Mouse (Mus musculus): ENCODE results near the gene Kansl2.

Gene Kansl2

GRCm38 (mm10) chr15:98533881-98534627 is at the start of gene Kansl2:
Gene Kansl2, minus strand, starts transcription at chr15:98534264.
- peak; percentile 98 for DNase-seq (ENCODE audit: low spot score)

- DNase-seq (ENCODE audit: low spot score) = no peak
Measured at GRCm38 (mm10) chr15:98582996-98583395, 48.9 kb upstream of the Kansl2 start.

GRCm38 (mm10) chr15:98582410-98582809 is 48.3 kb upstream of the Kansl2 start:
- DNase-seq (ENCODE audit: low spot score) = no peak

- peak; percentile 82 for DNase-seq (ENCODE audit: low spot score)
Measured at GRCm38 (mm10) chr15:98579795-98580464, 45.9 kb upstream of the Kansl2 start.

GRCm38 (mm10) chr15:98579310-98579709 is 45.2 kb upstream of the Kansl2 start:
- no peak for DNase-seq (ENCODE audit: low spot score)

- no peak for DNase-seq (ENCODE audit: low spot score)
Measured at GRCm38 (mm10) chr15:98573293-98573692, 39.2 kb upstream of the Kansl2 start.

GRCm38 (mm10) chr15:98570873-98571538 is 36.9 kb upstream of the Kansl2 start, which contains the start of the genes Ccnt1 and 4930415O20Rik:
Gene Ccnt1, minus strand, starts transcription at chr15:98570923.
Gene 4930415O20Rik, plus strand, starts transcription at chr15:98571004.
- no peak for DNase-seq (ENCODE audit: low spot score)

GRCm38 (mm10) chr15:98569795-98570365 is 35.8 kb upstream of the Kansl2 start:
- DNase-seq (ENCODE audit: low spot score) = no peak

GRCm38 (mm10) chr15:98569216-98569615 is 35.2 kb upstream of the Kansl2 start:
- no peak for DNase-seq (ENCODE audit: low spot score)

- DNase-seq (ENCODE audit: low spot score) = peak; percentile 27
Measured at GRCm38 (mm10) chr15:98568256-98569033, 34.4 kb upstream of the Kansl2 start.

GRCm38 (mm10) chr15:98567278-98568134 is 33.4 kb upstream of the Kansl2 start:
- peak; percentile 99 for DNase-seq (ENCODE audit: low spot score)

- DNase-seq (ENCODE audit: low spot score) = no peak
Measured at GRCm38 (mm10) chr15:98566973-98567277, 32.9 kb upstream of the Kansl2 start.

GRCm38 (mm10) chr15:98557186-98557585 is 23.1 kb upstream of the Kansl2 start:
- DNase-seq (ENCODE audit: low spot score) = no peak

- no peak for DNase-seq (ENCODE audit: low spot score)
Measured at GRCm38 (mm10) chr15:98555881-98556280, 21.8 kb upstream of the Kansl2 start.

- DNase-seq (ENCODE audit: low spot score) = no peak
Measured at GRCm38 (mm10) chr15:98552758-98553157, 18.7 kb upstream of the Kansl2 start.

GRCm38 (mm10) chr15:98546843-98547242 is 12.8 kb upstream of the Kansl2 start:
- DNase-seq (ENCODE audit: low spot score) = no peak

GRCm38 (mm10) chr15:98545151-98545550 is 11.1 kb upstream of the Kansl2 start:
- DNase-seq (ENCODE audit: low spot score) = no peak

- no peak for DNase-seq (ENCODE audit: low spot score)
Measured at GRCm38 (mm10) chr15:98543341-98543740, 9.3 kb upstream of the Kansl2 start.

- no peak for DNase-seq (ENCODE audit: low spot score)
Measured at GRCm38 (mm10) chr15:98541064-98541463, 7.0 kb upstream of the Kansl2 start.

GRCm38 (mm10) chr15:98537923-98538322 is 3.9 kb upstream of the Kansl2 start:
- no peak for DNase-seq (ENCODE audit: low spot score)
